Mouse (Mus musculus): ENCODE data around the gene Robo3. TPM values are rescaled to one million over a fixed set of nuclear protein-coding genes. Genes with fewer than 3 reads are reported as not detected.

The Robo3 gene
- polyA plus RNA-seq, 1 experiment, result 0.19 TPM

DNA sequence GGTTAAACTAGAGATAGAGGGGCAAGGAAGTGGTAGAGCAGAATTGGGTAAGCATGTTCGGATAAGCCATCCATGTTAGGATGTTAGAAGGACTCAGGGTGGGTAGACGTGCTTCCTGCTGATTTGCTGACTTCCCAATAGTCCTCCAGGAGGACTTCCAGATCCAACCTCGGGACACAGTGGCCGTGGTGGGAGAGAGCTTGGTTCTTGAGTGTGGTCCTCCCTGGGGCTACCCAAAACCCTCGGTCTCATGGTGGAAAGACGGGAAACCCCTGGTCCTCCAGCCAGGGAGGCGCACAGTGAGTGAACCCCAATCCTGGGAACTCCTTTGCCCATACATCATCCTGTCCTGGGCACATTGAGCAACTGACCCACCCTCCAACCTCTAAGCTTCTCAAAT lies 30.0 kb downstream of the Robo3 start:
- no peak for TF ChIP-seq GATA1 (IDR thresholded peaks at IDR 0.05; ENCODE audit: low read length)

DNA sequence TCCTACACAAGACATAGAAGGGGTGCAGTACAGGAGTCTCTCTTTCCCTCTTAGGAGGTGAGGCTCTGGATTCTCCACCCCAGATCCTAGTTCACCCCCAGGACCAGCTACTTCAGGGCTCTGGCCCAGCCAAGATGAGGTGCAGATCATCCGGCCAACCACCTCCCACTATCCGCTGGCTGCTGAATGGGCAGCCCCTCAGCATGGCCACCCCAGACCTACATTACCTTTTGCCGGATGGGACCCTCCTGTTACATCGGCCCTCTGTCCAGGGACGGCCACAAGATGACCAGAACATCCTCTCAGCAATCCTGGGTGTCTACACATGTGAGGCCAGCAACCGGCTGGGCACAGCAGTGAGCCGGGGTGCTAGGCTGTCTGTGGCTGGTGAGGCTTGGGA lies 30.5 kb downstream of the Robo3 start:
- TF ChIP-seq GATA1 (IDR thresholded peaks at IDR 0.05; ENCODE audit: low read length), result no peak

GRCm38 (mm10) chr9:37401802-37402201 lies 31.2 kb downstream of the Robo3 start, which contains the start of gene Robo4:
Gene Robo4, plus strand, starts transcription at chr9:37401897.
- no peak for TF ChIP-seq GATA1 (IDR thresholded peaks at IDR 0.05; ENCODE audit: low read length)

DNA sequence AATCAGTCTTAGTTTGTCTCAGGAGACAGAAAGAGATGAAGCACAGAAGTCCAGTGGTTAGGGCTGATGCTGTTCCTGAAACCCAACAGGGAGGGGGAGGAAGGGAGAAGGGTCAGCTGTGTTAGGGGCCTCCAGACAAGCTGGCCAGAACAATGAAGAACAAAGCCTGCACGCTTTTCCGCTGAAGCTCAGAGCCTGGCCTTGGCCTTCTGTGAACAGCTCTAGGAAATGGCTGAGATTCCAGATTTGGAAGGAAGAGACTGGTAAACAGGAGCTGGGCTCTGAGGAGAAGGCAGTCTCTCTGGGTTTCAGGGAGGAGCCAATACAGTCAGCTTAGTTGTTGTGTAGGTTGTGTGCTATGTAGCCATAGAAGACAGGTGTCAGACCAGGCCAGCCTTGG lies 32.5 kb downstream of the Robo3 start:
- no peak for TF ChIP-seq GATA1 (IDR thresholded peaks at IDR 0.05; ENCODE audit: low read length)

- no peak for TF ChIP-seq GATA1 (IDR thresholded peaks at IDR 0.05; ENCODE audit: low read length)
Measured at GRCm38 (mm10) chr9:37393482-37394131, 39.4 kb downstream of the Robo3 start.

- no peak for TF ChIP-seq GATA1 (IDR thresholded peaks at IDR 0.05; ENCODE audit: low read length)
Measured at GRCm38 (mm10) chr9:37392071-37392470, 41.0 kb downstream of the Robo3 start.

DNA sequence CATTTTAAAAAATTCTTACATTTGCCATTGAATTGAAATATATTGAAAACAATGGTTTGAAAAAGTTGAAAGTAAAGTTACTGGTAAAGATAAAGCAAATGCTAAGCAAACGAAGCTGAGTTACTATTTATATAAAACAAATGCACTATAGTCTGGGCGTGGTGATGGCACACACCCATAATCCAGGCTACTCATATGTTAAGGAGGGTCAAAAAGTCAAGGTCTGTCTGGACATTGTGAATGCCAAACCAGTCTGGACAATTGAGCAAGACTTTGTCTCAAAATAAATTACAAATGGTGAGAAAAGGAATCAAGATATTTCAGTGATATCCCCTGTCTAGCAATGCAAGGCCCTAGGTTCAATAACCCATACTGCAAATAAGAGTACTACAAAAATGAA lies 42.2 kb downstream of the Robo3 start:
- no peak for TF ChIP-seq GATA1 (IDR thresholded peaks at IDR 0.05; ENCODE audit: low read length)

DNA sequence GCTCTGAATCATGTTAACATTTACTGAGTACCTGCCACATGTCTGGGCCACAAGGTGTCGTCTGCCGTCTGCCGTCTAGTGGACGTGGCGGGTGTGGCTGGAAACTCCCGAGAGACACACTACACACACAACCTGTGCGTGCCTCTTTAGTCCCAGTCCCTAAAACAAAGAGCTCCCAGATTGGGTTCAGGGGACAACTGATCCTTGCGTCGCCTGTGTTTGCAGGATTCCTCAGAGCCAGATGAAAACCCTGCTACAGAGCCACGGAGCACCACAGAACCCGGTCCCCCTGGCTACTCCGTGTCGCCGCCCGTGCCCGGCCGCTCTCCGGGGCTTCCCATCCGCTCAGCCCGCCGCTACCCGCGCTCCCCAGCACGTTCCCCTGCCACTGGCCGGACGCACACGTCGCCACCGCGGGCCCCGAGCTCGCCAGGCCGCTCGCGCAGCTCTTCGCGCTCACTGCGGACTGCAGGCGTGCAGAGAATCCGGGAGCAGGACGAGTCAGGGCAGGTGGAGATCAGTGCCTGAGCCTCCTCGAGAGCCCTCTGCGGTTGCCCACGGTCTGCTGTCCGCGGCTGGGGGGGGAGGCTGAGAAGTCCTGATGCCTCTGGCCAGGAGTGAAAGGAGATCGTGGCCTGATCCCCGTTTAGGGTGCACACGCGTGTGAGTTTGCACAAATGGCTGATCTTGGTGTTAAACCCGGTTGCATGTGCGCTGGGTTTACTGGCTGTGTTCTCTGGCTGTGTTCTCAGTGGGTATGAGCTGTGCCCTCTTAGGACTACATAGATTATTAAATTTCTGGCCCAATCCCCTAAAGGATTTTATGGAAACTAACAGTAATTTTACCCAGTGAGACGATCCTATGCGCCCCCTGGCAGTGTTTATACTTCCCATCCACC lies 48.5 kb downstream of the Robo3 start:
- no peak for TF ChIP-seq GATA1 (IDR thresholded peaks at IDR 0.05; ENCODE audit: low read length)

DNA sequence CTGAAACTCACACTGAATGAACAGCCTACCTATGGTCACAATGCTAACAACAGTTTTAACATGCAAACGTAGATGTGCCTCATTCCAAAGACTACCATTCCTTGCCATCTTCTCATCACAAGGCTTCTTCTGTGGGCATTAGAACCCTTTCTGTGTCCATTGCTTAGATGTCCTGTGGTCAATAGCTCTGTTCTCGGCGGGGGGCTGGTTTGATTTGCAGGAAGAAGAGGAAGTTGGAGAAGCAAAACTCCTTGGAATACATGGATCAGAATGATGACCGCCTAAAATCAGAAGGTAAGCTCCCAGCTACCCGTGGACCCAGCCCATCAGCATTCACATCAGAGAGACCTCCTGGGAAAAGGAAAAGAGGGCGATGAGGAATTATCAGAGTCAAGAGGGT lies 49.9 kb downstream of the Robo3 start:
- TF ChIP-seq GATA1 (IDR thresholded peaks at IDR 0.05; ENCODE audit: low read length), result no peak

DNA sequence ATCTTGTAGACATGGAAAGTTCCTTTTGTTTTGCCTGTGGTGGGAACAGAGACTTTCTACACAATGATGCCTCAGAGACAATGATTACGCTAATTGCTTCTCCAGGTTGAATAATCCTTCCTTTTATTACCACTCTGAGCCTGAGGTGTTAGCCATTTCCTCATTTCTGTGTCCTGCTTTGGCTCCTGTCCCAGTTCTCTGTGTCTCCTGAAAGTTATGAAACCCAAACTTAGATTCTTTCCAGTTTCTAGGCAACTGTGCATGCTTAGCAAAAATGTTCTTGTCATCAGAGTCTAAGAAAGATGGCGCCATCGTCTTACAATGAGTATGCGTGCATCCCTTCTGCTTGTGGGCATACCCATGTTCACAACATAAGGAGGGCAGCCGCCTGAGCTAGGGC lies 57.3 kb downstream of the Robo3 start:
- no peak for TF ChIP-seq GATA1 (IDR thresholded peaks at IDR 0.05; ENCODE audit: low read length)

- no peak for TF ChIP-seq GATA1 (IDR thresholded peaks at IDR 0.05; ENCODE audit: low read length)
Measured at GRCm38 (mm10) chr9:37371232-37371801, 61.7 kb downstream of the Robo3 start.

- no peak for TF ChIP-seq GATA1 (IDR thresholded peaks at IDR 0.05; ENCODE audit: low read length)
Measured at GRCm38 (mm10) chr9:37368860-37369259, 64.2 kb downstream of the Robo3 start.

GRCm38 (mm10) chr9:37368081-37368830 lies 64.8 kb downstream of the Robo3 start:
- no peak for TF ChIP-seq GATA1 (IDR thresholded peaks at IDR 0.05; ENCODE audit: low read length)

DNA sequence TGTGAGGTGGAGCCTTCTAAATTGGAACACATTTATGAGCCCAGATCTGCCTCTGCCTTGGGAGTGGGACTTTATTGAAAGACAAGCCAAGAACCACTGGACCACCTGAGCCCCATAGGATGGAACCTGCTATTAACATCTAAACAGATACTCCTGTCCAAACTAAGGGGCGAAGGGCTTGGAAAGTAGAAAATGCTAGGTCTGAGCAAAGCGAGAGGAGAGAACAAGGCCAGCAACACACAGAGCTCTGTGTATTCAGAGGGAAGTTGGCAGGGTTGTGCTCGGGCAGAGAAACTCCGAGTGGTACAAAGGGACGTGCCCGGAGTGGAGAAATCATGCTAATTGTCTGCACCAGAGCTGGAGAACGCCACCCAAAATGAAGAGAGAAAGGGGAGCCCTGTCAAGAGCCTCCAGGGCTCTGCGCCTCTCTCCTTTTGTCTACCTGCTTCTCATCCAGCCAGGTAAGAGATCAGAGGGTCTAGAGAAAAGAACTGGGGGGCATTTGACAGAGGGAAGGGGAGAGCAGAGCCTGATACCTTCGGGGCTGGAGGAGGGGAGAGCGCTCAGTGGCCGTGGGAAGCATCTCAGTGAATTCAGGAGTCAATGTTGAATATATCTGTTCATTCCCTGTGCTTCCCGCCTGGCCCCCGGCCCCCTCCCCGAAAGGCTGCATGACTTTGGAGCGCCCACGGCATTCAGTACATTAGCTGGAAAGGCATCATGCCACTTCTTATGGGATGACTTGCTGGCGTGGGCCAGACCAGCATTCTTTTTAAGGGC lies 65.6 kb downstream of the Robo3 start, which contains the start of gene Hepacam:
TSS of gene Hepacam (plus strand) at position 51 of the 780 bp plus-strand sequence.
- TF ChIP-seq GATA1 (IDR thresholded peaks at IDR 0.05; ENCODE audit: low read length), result no peak

GRCm38 (mm10) chr9:37365706-37366105 lies 67.3 kb downstream of the Robo3 start:
- no peak for TF ChIP-seq GATA1 (IDR thresholded peaks at IDR 0.05; ENCODE audit: low read length)

Other genes with a start within 250 kb of the Robo3 start
- gene Tmem218, start 225.0 kb downstream of the Robo3 start, polyA plus RNA-seq (2012), result 0.31 and 0.51 TPM in 2 replicates
- 0.02 TPM in 1 of 2 replicates, not detected in the other for gene Slc37a2, start 177.5 kb downstream of the Robo3 start, polyA plus RNA-seq (2012)
- 7.9 and 9.1 TPM in 2 replicates for gene Ccdc15, start 84.8 kb downstream of the Robo3 start, polyA plus RNA-seq (2012)
- not detected in 2 replicates for gene Hepacam, start 65.9 kb downstream of the Robo3 start, polyA plus RNA-seq (2012)
- gene Robo4, start 31.3 kb downstream of the Robo3 start, polyA plus RNA-seq (2012), result not detected in 2 replicates
- 18.0 and 23.7 TPM in 2 replicates for gene Msantd2, start 56.1 kb upstream of the Robo3 start, polyA plus RNA-seq (2012)
- 0.04 TPM in 1 of 2 replicates, not detected in the other for gene Esam, start 94.8 kb upstream of the Robo3 start, polyA plus RNA-seq (2012)
- not detected in 2 replicates for gene Vsig2, start 106.0 kb upstream of the Robo3 start, polyA plus RNA-seq (2012)
- 1,668 and 1,941 TPM in 2 replicates for gene Nrgn, start 119.7 kb upstream of the Robo3 start, polyA plus RNA-seq (2012)
- 0.86 and 0.97 TPM in 2 replicates for gene Siae, start 122.5 kb upstream of the Robo3 start, polyA plus RNA-seq (2012)
- gene Spa17, start 180.5 kb upstream of the Robo3 start, polyA plus RNA-seq (2012), result 1.4 and 2.0 TPM in 2 replicates
- gene Tbrg1, start 224.1 kb upstream of the Robo3 start, polyA plus RNA-seq (2012), result 69.6 and 77.5 TPM in 2 replicates
- gene Panx3, start 236.0 kb upstream of the Robo3 start, polyA plus RNA-seq (2012), result not detected in 2 replicates